Mouse (Mus musculus): ENCODE data around the gene Taar7b. TPM values are rescaled to one million over a fixed set of nuclear protein-coding genes. Genes with fewer than 3 reads are reported as not detected.

Taar7b gene
- polyA plus RNA-seq, 1 experiment from 2014 or later = not detected

- no peaks in the 10 kb centered on the region for H3K36me3 ChIP-seq (ENCODE audit: control insufficient read depth, insufficient read depth, low read length)
- ATAC-seq (replicated peaks; ENCODE audit: insufficient number of reproducible peaks, low FRiP score, low TSS enrichment) = no peak
- H3K4me2 ChIP-seq = no peak within 1 kb of the TSS
- no peak within 1 kb of the TSS for H3K4me3 ChIP-seq (ENCODE audit: low read depth, low read length)
- H3K27ac ChIP-seq (ENCODE audit: low read depth, low read length) = no peak within 1 kb of the TSS
- no peaks in the 10 kb centered on the region for H3K9me3 ChIP-seq (replicated peaks; ENCODE audit: control insufficient read depth, low read length)
- WGBS (ENCODE audit: insufficient replicate concordance) = 81% methylated on average over 2 of the region's 2 CpGs
- no peaks in the 10 kb centered on the region for H3K4me1 ChIP-seq (ENCODE audit: control insufficient read depth, insufficient read depth, low read length)
- no peak within 1 kb of the TSS for H3K9ac ChIP-seq (ENCODE audit: low read depth, low read length)
- no peaks in the 10 kb centered on the region for H3K27me3 ChIP-seq (ENCODE audit: control insufficient read depth, insufficient read depth, low read length)
These were observed 37.6 kb downstream of the Taar7b start, which contains the start of gene Taar7e for GRCm38 (mm10) chr10:24037314-24037713. TSS of gene Taar7e (plus strand) at chr10:24037614.

DNA sequence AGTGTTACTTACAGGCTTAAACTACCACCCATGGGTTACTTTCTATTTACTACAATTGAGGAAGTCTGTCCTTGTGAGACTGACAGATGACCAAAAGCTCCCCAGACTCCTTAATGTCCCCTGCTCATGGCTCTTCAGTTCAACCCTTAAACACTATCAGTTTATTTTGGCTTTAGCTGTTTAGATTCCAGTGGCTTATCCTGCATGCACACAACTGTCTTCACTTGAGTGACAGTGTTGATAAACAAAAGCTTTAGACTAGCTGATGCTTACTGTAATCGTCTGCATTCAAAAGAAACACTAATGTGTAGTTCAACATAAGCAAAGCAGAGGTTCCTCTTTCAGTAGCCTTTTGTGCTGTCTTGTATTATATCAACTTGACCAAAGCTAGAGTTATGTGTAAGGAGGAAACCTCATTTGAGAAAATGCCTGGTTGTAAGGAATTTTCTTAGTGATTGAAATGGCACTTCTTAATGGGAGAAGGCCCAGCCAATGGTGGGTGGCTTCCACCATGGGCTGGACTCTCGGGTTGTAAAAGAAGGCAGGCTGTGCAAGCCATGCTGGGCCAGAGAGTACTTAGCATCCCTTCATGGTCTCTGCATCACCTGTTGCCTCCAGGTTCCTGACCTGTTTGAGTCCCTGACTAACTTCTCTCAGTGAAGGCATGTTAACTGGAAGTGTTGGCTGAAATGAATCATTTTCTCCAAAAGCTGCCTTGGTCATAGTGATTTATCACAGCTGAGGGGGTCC is 40.6 kb downstream of the Taar7b start:
- Histone ChIP-seq H3K4me1 (ENCODE audit: control insufficient read depth, insufficient read depth, low read length) (no peaks in the 10 kb centered on the region), H3K9me3 (replicated peaks; ENCODE audit: control insufficient read depth, low read length) (no peaks in the 10 kb centered on the region), H3K4me2 (no peak overlapping the region), H3K9ac (ENCODE audit: low read depth, low read length) (no peak overlapping the region), H3K4me3 (ENCODE audit: low read depth, low read length) (no peak overlapping the region), H3K27ac (ENCODE audit: low read depth, low read length) (no peak overlapping the region), H3K36me3 (ENCODE audit: control insufficient read depth, insufficient read depth, low read length) (no peaks in the 10 kb centered on the region), H3K27me3 (ENCODE audit: control insufficient read depth, insufficient read depth, low read length) (no peaks in the 10 kb centered on the region)
- 38% methylated on average over 2 of the region's 2 CpGs for WGBS (ENCODE audit: insufficient replicate concordance)
- no peak for ATAC-seq (replicated peaks; ENCODE audit: insufficient number of reproducible peaks, low FRiP score, low TSS enrichment)

GRCm38 (mm10) chr10:24049210-24049609 is 49.5 kb downstream of the Taar7b start, which contains the start of gene Taar7f:
TSS of gene Taar7f (plus strand) at chr10:24049510.
- Histone ChIP-seq H3K4me3 (ENCODE audit: low read depth, low read length) (no peak within 1 kb of the TSS), H3K9ac (ENCODE audit: low read depth, low read length) (no peak within 1 kb of the TSS), H3K4me2 (no peak within 1 kb of the TSS), H3K27me3 (ENCODE audit: control insufficient read depth, insufficient read depth, low read length) (no peaks in the 10 kb centered on the region), H3K36me3 (ENCODE audit: control insufficient read depth, insufficient read depth, low read length) (no peaks in the 10 kb centered on the region), H3K4me1 (ENCODE audit: control insufficient read depth, insufficient read depth, low read length) (no peaks in the 10 kb centered on the region), H3K27ac (ENCODE audit: low read depth, low read length) (no peak within 1 kb of the TSS), H3K9me3 (replicated peaks; ENCODE audit: control insufficient read depth, low read length) (no peaks in the 10 kb centered on the region)
- no peak for ATAC-seq (replicated peaks; ENCODE audit: insufficient number of reproducible peaks, low FRiP score, low TSS enrichment)

Other genes starting within 250 kb of the Taar7b start
- 114 TPM in 2 replicates for gene Rps12, start 212.7 kb upstream of the Taar7b start, polyA plus RNA-seq (2014; fragmentation: Nextera tagmentation; extraction: Ambion mirVana)
- gene Slc18b1, start 203.0 kb upstream of the Taar7b start, polyA plus RNA-seq (2014; fragmentation: Nextera tagmentation; extraction: Ambion mirVana) = 8.1 and 9.3 TPM in 2 replicates
- not detected in 2 replicates for gene Vnn3, start 148.5 kb upstream of the Taar7b start, polyA plus RNA-seq (2014; fragmentation: Nextera tagmentation; extraction: Ambion mirVana)
- 7.0 and 7.3 TPM in 2 replicates for gene Vnn1, start 105.3 kb upstream of the Taar7b start, polyA plus RNA-seq (2014; fragmentation: Nextera tagmentation; extraction: Ambion mirVana)
- not detected in 2 replicates for gene Taar1, start 79.6 kb upstream of the Taar7b start, polyA plus RNA-seq (2014; fragmentation: Nextera tagmentation; extraction: Ambion mirVana)
- not detected in 2 replicates for gene Taar2, start 61.4 kb upstream of the Taar7b start, polyA plus RNA-seq (2014; fragmentation: Nextera tagmentation; extraction: Ambion mirVana)
- gene Taar3, start 50.4 kb upstream of the Taar7b start, polyA plus RNA-seq (2014; fragmentation: Nextera tagmentation; extraction: Ambion mirVana) = not detected in 2 replicates
- not detected in 2 replicates for gene Taar4, start 39.4 kb upstream of the Taar7b start, polyA plus RNA-seq (2014; fragmentation: Nextera tagmentation; extraction: Ambion mirVana)
- gene Taar5, start 29.2 kb upstream of the Taar7b start, polyA plus RNA-seq (2014; fragmentation: Nextera tagmentation; extraction: Ambion mirVana) = not detected in 2 replicates
- not detected in 2 replicates for gene Taar6, start 14.3 kb upstream of the Taar7b start, polyA plus RNA-seq (2014; fragmentation: Nextera tagmentation; extraction: Ambion mirVana)
- not detected in 2 replicates for gene Taar7a, start 6.5 kb upstream of the Taar7b start, polyA plus RNA-seq (2014; fragmentation: Nextera tagmentation; extraction: Ambion mirVana)
- gene Taar7d, start 27.3 kb downstream of the Taar7b start, polyA plus RNA-seq (2014; fragmentation: Nextera tagmentation; extraction: Ambion mirVana) = not detected in 2 replicates
- gene Taar7e, start 37.7 kb downstream of the Taar7b start, polyA plus RNA-seq (2014; fragmentation: Nextera tagmentation; extraction: Ambion mirVana) = not detected in 2 replicates
- not detected in 2 replicates for gene Taar7f, start 49.6 kb downstream of the Taar7b start, polyA plus RNA-seq (2014; fragmentation: Nextera tagmentation; extraction: Ambion mirVana)
- not detected in 2 replicates for gene Taar8a, start 76.6 kb downstream of the Taar7b start, polyA plus RNA-seq (2014; fragmentation: Nextera tagmentation; extraction: Ambion mirVana)
- not detected in 2 replicates for gene Taar8b, start 92.4 kb downstream of the Taar7b start, polyA plus RNA-seq (2014; fragmentation: Nextera tagmentation; extraction: Ambion mirVana)
- gene Taar8c, start 102.0 kb downstream of the Taar7b start, polyA plus RNA-seq (2014; fragmentation: Nextera tagmentation; extraction: Ambion mirVana) = not detected in 2 replicates
- not detected in 2 replicates for gene Taar9, start 109.6 kb downstream of the Taar7b start, polyA plus RNA-seq (2014; fragmentation: Nextera tagmentation; extraction: Ambion mirVana)
- 89.8 and 99.4 TPM in 2 replicates for gene Stx7, start 149.4 kb downstream of the Taar7b start, polyA plus RNA-seq (2014; fragmentation: Nextera tagmentation; extraction: Ambion mirVana)
- gene Moxd1, start 223.6 kb downstream of the Taar7b start, polyA plus RNA-seq (2014; fragmentation: Nextera tagmentation; extraction: Ambion mirVana) = 3.7 and 5.8 TPM in 2 replicates

Data from heart, embryonic 11.5 days (tissue).